Mouse (Mus musculus) erythroblast, embryonic 14.5 days (primary cell): ENCODE data around the gene Dscaml1.

Experiments used
- GATA1 ChIP-seq: IDR thresholded peaks from 2 replicates; pipeline ENCODE4 v1.6.1; 2012; ENCODE audit warnings: low read length, inconsistent platforms, mixed read lengths
- TAL1 ChIP-seq: IDR thresholded peaks from 3 replicates; pipeline ENCODE4 v1.6.1; 2012; ENCODE audit warnings: low read length, inconsistent platforms, mixed read lengths

GRCm38 (mm10) chr9:45566843-45567578, 140.6 kb downstream of the Dscaml1 start:
- TF ChIP-seq GATA1 = no peak
- TF ChIP-seq TAL1 = no peak
